Mouse (Mus musculus): ENCODE data around the gene Kitl.

The Kitl gene

GRCm38 (mm10) chr10:100124452-100124851 lies 109.0 kb downstream of the Kitl start:
- no peak for DNase-seq (ENCODE audit: low spot score in 2 of 2)

DNA sequence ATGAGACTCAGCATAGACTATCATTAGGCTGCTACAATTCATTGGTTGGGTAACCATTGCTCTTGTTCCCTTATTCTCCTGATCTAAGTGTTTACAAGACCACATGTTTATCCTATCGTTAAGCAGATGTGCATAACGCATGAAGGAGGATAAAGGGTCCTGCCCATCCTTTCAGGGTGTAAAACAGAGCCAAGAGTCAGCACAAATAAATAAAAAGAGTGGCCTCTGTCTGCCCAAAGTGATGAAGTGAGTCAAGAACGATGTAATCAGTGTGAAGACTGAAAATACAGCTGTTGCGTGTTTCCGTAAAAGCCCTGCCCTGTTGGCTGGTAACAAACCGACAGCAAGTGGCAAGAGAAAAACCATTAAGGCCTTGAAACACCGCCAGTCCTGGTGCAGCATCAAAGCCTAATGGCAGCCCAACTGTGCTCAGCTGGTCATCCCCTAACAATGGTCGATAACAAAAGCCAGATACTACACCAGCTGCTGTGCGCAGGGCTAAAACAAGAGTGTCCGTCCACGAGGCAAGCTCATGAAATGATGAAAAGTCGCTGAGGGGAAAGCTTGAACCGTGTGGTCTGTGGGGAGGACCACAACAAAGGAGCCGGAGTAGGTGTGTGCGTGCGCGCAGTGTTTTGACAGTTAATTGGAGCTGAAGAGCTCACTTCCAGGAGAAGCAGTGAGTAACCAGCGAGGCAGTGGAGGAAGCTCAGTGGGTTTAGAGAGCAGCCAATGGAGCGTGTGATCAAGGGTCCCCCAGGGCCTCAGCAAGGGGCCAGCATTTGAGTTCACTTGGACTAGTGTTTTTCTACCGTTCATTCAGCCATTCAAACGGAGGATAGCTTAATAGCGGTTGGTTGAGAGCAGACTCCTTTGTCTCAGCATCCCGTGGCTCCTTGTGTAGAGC lies 112.7 kb downstream of the Kitl start:
- no peak for DNase-seq (ENCODE audit: low spot score in 2 of 2)

GRCm38 (mm10) chr10:100131657-100132056 lies 116.2 kb downstream of the Kitl start:
- no peak for DNase-seq (ENCODE audit: low spot score in 2 of 2)

GRCm38 (mm10) chr10:100132304-100132703 lies 116.9 kb downstream of the Kitl start:
- no peak for DNase-seq (ENCODE audit: low spot score in 2 of 2)

GRCm38 (mm10) chr10:100138552-100138951 lies 123.1 kb downstream of the Kitl start:
- DNase-seq (ENCODE audit: low spot score in 2 of 2) = no peak

DNA sequence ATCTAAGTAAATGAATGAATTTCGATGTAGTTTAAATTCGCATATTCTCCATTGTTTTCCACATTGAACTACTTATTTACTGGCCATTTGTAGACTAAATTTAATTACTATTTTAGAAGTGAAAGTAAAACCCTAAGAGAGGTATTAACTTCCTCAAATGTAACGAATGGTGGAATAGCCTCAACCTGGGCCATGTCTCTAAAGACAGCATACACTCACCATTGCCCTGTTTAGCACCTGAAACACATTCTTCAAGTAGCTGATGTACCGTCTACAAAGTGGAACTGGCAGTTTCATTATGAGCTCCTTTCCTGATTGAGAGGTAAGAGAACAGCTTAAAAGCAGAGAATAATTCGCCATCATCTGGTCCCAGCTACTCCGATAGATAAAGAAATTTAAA lies 132.7 kb downstream of the Kitl start:
- DNase-seq (ENCODE audit: low spot score in 2 of 2) = no peak
